Mouse (Mus musculus): Measurements from ENCODE around the gene Cabcoco1.

The Cabcoco1 gene

DNA sequence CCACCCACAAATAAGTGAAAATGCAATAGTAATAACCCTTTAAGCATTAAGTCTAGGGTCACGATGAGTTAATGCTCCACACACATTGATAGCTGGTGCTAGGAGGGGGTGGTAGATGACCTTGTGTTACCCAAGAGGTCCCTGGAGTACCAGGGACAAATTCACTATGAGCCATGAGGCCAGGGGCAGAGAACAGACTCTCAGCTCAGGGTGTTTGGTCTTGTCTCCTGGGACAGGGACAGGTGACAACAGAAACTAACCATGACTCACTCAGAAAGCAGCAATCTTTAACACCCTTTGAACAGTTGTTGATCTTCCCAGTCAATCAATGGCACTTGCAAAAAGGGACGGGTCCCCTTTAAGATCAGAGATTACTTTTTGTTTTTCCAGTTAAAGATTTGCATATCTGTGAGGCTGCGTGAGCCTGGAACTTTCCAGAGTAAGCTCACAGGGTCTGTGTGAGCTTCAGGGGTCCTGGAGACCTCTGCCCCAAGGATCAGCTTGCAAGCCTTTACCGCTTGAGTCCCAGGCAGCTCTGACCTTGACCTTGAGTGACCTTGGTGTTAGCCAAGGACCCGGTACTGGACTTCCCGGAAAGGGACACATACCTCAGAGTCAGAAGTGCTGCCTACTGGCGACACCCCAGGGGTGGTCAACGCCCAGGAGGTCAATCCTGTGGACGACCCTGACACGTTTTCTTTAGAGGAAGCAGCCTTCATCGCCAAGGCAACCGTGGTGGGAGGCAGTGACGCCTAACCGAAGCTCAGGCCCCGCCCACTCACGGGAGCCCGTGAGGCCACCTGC, at the start of gene Cabcoco1:
Gene Cabcoco1, minus strand, starts transcription at position 758 of the 804 bp plus-strand sequence.
- peak; percentile 87 for DNase-seq (ENCODE audit: low spot score)

GRCm38 (mm10) chr10:68589530-68590252, 48.0 kb upstream of the Cabcoco1 start:
- no peak for DNase-seq (ENCODE audit: low spot score)

DNA sequence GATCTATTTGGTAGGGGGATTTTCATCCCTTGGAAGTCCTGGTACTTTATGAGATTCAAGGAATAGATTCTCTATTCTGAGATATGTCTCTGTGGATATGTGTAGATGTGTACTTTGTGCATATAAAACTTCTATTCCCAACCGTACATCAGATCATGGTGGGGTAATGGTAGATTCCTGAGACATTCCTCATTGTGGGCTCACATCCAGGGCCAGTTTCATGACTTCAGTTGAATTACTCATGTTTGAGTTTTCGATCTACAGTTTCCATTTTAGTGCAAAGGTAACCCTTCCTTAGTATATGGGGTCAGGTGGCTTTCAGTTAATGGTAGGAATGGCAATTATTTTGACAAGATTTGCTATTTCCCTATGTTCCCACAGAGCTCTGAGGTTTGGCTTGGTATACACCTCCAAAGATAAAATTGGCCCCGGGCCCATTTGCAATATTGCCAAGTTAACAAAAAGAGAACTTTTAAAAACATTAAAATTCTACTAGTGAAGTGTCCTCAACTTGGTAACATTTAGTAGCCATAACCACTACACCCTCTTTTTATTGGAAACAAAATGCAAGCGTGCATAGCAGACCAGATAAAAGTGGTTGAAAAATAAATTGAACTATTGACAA, 45.8 kb upstream of the Cabcoco1 start:
- no peak for DNase-seq (ENCODE audit: low spot score)

DNA sequence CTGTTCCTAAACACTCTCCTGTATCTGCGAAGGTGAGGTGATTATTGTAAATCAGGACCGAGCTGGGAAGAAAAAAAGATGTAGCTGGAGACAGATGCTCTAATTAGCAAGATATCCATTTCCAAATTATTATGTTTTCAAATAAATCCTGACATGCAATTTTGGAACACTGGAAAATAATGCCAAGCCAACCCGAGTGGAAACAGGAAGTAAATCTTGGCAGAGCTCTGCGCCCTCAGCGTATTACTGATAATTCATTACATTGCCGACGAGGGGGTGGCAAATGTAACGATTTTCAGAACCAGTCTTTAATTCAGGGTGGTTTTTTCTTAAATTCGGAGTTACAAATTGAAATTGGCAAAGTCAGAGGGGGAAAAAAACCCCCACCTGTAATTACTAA, 35.6 kb upstream of the Cabcoco1 start:
- no peak for DNase-seq (ENCODE audit: low spot score)

GRCm38 (mm10) chr10:68568172-68568571, 26.5 kb upstream of the Cabcoco1 start:
- no peak for DNase-seq (ENCODE audit: low spot score)

DNA sequence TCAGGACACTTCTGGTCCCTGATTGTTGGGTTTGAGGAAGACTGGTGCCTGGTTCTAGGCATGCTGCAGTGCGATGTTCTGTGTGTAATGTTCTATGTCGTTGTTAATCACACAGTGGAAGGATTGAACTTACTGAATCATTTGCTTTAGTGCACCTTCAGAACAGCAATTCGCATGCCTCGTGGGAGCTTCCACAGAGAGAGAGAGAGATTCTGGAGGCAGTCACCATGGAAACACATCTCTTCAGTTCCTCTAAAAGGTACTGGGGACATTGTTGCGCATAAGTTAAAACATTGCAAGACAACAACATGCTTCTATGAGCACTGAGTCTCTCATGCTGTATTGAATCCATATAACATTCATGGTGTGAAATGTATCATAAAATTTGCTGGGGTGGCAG, 20.6 kb upstream of the Cabcoco1 start:
- DNase-seq (ENCODE audit: low spot score) = no peak

- no peak for DNase-seq (ENCODE audit: low spot score)
Observed at GRCm38 (mm10) chr10:68558828-68559219, 17.1 kb upstream of the Cabcoco1 start.

- no peak for DNase-seq (ENCODE audit: low spot score)
Observed at GRCm38 (mm10) chr10:68558105-68558827, 16.6 kb upstream of the Cabcoco1 start.

GRCm38 (mm10) chr10:68553677-68554076, 12.0 kb upstream of the Cabcoco1 start:
- peak; percentile 2 for DNase-seq (ENCODE audit: low spot score)

DNA sequence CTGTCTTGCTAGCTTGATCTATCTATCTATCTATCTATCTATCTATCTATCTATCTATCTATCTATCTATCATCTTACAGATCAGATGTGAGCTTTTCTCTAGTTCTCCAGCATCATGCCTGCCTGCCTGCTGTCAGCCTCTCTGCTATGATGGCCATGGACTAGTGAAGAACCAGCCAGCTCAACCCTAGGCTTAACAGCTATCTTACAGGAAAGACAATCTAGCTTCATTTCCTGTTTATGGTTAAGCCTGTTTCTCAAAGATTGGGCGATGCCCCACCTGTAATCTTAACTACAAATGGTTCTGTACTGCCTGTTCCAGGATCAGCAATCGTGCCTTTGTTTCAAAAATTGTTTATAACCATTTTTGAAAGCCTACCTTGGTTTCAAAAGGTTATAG, 10.9 kb upstream of the Cabcoco1 start:
- DNase-seq (ENCODE audit: low spot score) = peak; percentile 2

DNA sequence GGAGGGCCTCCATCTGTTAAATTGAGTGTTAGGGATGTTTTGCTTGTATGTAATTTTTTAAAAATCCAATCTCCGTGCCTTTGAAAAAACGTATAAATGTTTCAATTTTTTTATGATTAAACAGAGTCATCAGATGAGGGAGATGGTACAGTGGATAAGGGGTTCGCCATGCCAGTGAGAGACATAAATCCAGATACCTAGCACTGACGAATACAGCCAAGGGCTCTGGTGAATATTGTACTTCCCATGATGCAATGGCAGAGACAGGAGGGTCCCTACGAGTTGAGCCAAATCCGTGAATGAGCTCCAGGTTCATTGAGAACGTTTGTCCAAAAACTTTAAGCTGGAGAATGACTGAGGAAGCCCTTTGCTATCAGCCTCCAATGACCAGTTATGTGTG, 9.6 kb upstream of the Cabcoco1 start:
- DNase-seq (ENCODE audit: low spot score) = no peak

DNA sequence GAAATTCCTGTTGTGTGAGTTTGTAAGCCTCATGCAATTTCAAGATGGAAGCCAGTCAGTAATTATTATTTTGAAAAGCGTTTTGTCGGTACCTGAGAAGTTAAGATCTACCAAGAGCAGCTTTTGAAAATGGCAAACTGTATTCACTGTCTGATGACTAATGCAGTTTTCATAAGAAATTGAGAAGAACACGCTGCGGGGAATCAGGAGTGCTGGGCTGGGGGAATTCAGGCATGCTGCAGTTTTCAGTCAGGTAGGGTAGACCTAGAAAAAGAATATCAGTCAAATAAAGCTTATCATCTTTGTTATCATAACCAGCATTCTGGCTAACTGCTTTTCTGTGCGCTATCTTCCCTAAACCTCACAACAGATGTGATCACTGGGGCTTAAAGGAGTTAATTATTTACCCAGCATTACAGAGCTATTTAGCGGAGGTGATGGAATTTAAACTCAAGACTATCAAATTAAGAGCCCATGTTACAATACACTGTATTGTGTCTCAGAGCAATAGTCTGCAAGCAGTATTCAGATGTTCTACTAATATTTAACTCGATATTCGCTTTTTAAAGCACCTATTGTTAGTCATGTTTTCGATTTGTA, 9.1 kb upstream of the Cabcoco1 start:
- no peak for DNase-seq (ENCODE audit: low spot score)

GRCm38 (mm10) chr10:68543107-68543506, 1.4 kb upstream of the Cabcoco1 start:
- DNase-seq (ENCODE audit: low spot score) = no peak

GRCm38 (mm10) chr10:68541943-68542420, 286 bp upstream of the Cabcoco1 start:
- DNase-seq (ENCODE audit: low spot score) = peak; percentile 2

DNA sequence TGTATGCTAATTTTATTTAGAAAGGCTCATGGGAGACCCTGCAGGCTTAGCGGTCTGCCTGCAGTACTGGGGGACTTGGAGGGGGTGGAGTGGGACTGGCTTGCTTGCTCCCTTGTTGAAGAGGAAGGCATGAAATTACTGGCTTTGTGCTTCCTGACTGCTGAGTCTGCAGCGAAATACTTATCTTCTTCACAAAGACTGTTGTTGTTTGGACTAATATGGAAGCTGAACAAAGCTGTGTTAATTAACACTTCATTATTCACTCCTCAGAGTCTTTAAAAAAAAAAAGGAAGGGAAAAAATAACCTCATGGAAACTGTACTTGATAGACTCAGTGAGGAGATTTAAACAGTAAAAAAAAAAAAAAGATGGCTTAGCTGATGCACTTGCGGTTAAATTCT, 1.1 kb downstream of the Cabcoco1 start:
- DNase-seq (ENCODE audit: low spot score) = no peak

DNA sequence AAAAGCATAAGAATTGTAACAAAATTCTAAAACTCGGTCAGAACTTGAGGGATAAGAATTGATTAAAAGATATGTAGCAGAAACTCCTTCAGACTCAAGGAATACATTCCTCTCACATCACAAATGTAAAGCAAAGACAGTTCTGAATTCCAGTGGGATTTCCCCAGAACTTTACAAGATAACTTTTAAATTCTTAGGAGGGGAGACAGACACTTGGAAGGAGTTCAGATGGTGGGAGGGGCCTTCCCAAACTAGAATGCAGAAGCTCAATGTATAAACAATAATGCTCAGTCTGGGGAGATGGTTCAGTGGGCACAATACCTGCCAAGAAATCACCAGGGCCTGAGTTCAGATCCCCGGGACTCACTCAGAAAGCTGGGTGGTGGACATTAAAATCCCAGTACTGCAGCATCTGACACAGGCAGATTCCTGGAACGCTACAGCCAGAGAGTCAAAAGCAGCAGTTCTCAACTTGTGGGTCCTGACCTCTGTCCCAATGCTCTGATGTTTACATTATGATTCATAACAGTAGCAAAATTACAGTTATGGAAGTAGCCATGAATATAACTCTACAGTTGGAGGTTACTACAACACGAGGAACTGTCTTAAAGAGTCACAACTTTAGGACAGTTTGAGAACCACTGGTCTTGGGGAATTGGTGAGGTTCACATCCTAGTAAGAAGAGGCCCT, 4.3 kb downstream of the Cabcoco1 start:
- no peak for DNase-seq (ENCODE audit: low spot score)

- DNase-seq (ENCODE audit: low spot score) = no peak
Observed at GRCm38 (mm10) chr10:68529364-68530049, 12.2 kb downstream of the Cabcoco1 start.

DNA sequence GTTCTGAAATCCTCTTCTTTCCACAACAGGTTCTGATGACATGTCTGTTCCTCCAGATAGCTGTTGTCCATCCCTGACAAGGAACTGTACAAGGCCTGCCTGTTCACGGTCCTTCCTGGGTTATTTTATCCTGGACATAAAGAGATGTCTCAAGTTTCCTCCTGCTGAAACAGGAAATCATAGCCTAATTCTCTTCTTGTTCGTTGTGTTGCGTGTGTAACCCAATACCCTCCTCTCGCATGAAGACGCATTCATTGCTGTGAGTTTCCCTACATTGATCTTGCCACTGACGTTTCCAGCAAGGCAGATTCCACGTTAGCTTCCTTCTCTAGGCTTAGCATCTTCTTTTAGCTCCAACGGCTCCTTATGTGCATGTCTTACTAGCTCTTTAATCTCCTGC, 12.7 kb downstream of the Cabcoco1 start:
- no peak for DNase-seq (ENCODE audit: low spot score)

GRCm38 (mm10) chr10:68522106-68522505, 19.6 kb downstream of the Cabcoco1 start:
- no peak for DNase-seq (ENCODE audit: low spot score)

GRCm38 (mm10) chr10:68512433-68513019, 29.2 kb downstream of the Cabcoco1 start:
- no peak for DNase-seq (ENCODE audit: low spot score)
